Mouse (Mus musculus): ENCODE measurements around the gene Nt5c. TPM values are rescaled to one million over a fixed set of nuclear protein-coding genes. Genes with fewer than 3 reads are reported as not detected.

Nt5c gene
- polyA plus RNA-seq, 1 experiment, result 132 TPM

DNA sequence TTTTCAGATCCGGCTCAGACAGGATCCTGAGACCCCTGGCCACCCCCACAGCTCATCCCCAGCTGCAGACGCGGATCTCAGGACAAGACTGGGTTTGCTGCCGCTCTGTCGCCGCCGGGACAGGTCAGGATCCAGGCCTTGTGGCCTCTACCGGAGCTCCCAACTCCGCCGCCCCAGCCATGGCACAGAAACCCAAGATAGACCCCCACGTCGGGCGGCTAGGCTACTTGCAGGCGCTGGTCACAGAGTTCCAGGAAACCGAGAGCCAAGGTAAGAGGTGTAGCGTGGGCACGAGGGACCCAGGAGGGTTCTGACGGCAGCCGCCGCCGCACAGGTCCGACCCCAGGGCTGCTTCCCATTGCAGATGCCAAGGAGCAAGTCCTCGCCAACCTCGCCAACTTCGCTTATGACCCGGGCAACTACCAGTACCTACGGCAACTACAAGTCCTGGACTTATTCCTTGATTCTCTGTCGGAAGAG lies 15.9 kb downstream of the Nt5c start:
- H3K4me1 ChIP-seq (ENCODE audit: control insufficient read depth, insufficient read depth, insufficient read length, low read length), result peaks cover 12% of the 10 kb centered on the region; the same call in 1 of the 2 replicates
- H3K27me3 ChIP-seq (ENCODE audit: control insufficient read depth, insufficient read depth, low read length), result no peaks in the 10 kb centered on the region
- H3K4me3 ChIP-seq (ENCODE audit: low read depth, low read length), result peak overlapping the region; percentile 79
- H3K27ac ChIP-seq (ENCODE audit: insufficient read depth, low read depth, low read length), result peak overlapping the region; percentile 43
- peaks cover 31% of the 10 kb centered on the region for H3K36me3 ChIP-seq (ENCODE audit: control insufficient read depth, insufficient read depth, low read length)
- 2% methylated on average over 28 of the region's 28 CpGs for WGBS
- TF ChIP-seq CTCF (IDR thresholded peaks at IDR 0.05; ENCODE audit: extremely low read depth, insufficient read length, insufficient replicate concordance, low read depth, low read length), result no peak
- TF ChIP-seq POLR2A (IDR thresholded peaks at IDR 0.05; ENCODE audit: low read depth, low read length), result no peak

DNA sequence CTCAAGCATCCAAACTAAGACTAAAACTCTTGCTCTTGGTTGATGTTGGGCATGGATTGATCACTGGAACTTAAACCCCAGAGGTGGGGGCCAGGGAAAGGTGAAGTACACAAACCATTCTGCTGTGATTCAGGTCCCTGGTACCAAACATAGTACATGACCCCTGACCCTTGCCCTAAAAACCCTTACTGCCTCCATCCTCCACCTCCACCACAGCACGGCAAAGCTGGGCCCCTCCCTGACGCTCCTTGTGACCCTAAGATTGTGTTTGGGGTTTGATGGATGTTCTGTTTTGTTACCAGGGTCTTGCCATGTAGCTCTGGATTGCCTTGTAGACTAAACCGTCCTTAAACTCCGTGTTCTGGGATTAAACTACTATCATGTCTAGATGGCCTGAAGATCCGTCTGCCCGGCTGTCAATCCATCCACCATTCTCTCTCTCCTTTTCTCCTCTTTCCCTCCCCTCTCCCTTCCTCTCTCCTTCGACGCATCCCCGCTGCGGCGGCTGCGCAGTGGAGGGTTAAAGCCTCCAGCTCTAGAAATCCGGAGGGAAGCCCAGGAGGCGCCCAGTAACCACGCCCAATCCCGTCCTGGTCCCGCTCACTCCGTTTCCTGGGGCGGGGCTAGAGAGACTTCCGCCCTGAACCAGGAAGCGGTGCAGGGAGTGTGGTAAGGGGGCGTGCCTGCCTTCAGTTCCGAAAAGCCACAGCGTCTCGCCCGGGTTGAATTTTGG lies 16.5 kb downstream of the Nt5c start, which contains the start of gene Armc7:
Gene Armc7, plus strand, starts transcription at position 643 of the 733 bp plus-strand sequence.
- 2% methylated on average over 26 of the region's 26 CpGs for WGBS
- Histone ChIP-seq H3K4me1 (ENCODE audit: control insufficient read depth, insufficient read depth, insufficient read length, low read length) (peaks cover 12% of the 10 kb centered on the region; the same call in 1 of the 2 replicates), H3K4me3 (ENCODE audit: low read depth, low read length) (peak within 1 kb of the TSS; percentile 79), H3K27me3 (ENCODE audit: control insufficient read depth, insufficient read depth, low read length) (no peaks in the 10 kb centered on the region), H3K36me3 (ENCODE audit: control insufficient read depth, insufficient read depth, low read length) (peaks cover 32% of the 10 kb centered on the region), H3K27ac (ENCODE audit: insufficient read depth, low read depth, low read length) (peak within 1 kb of the TSS; percentile 56)
- TF ChIP-seq CTCF (IDR thresholded peaks at IDR 0.05; ENCODE audit: extremely low read depth, insufficient read length, insufficient replicate concordance, low read depth, low read length) (no peak), POLR2A (IDR thresholded peaks at IDR 0.05; ENCODE audit: low read depth, low read length) (0 out of 2 replicates have a peak, but pooled peaks have one; percentile 51)

DNA sequence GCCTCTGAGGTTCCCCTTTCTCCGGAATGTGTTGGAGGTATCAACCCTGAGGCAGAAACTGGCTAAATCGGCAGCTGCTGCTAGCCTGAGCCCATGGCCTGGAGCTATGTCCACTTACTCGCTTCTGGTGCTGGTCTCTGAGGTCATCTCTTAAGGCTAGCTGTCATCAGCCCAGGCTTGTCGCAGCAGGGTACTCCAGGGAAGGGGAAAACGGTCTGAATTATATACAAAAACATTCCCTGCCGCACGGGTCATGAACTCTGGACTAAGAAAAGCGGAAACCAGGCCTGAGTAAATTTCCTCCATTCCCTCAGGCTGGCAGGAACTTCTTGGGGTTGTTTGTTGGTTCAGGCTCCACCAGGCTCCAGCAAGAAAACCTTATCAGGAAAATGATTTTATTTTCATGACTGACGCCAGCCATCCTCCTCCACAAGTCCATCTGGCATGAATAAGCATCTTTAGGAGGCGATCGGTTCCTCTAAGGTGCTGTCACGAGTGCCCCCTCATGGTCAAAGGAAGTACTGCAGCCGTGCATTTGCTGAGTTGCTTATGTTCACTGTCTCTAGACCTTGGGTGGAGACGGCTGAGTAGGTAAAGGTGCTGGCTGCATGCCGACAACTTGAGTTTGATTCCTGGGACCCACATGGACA lies 17.9 kb downstream of the Nt5c start:
- 9% methylated on average over 15 of the region's 15 CpGs for WGBS
- peak overlapping the region; percentile 66 for H3K27ac ChIP-seq (ENCODE audit: insufficient read depth, low read depth, low read length)
- peaks cover 39% of the 10 kb centered on the region for H3K36me3 ChIP-seq (ENCODE audit: control insufficient read depth, insufficient read depth, low read length)
- H3K27me3 ChIP-seq (ENCODE audit: control insufficient read depth, insufficient read depth, low read length), result no peaks in the 10 kb centered on the region
- peak overlapping the region; percentile 4; the same call in 1 of the 2 replicates for H3K4me3 ChIP-seq (ENCODE audit: low read depth, low read length)
- TF ChIP-seq POLR2A (IDR thresholded peaks at IDR 0.05; ENCODE audit: low read depth, low read length), result no peak
- TF ChIP-seq CTCF (IDR thresholded peaks at IDR 0.05; ENCODE audit: extremely low read depth, insufficient read length, insufficient replicate concordance, low read depth, low read length), result peak; percentile 89; the same call in 1 of the 2 replicates
- H3K4me1 ChIP-seq (ENCODE audit: control insufficient read depth, insufficient read depth, insufficient read length, low read length), result peaks cover 12% of the 10 kb centered on the region; the same call in 1 of the 2 replicates

DNA sequence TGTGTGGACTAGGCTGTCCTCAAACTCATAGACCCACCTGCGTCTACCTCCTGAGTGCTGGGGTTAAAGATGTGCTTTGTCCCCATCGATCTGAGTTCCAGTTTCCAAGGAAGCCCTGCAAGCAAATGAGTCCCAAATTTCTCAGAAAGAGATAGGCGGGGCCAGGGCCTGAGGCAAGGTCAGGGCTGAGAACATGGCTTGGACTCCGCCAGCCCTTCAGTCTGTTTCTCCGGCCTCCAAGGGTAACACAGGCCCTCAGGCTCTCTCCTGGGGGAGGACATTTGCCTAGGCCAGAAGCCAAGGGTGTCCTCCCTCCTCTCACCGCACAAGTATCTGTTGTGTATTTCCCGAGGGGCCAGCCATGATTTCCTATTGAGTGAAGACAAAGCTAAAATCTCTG lies 19.5 kb downstream of the Nt5c start:
- Histone ChIP-seq H3K27me3 (ENCODE audit: control insufficient read depth, insufficient read depth, low read length) (no peaks in the 10 kb centered on the region), H3K36me3 (ENCODE audit: control insufficient read depth, insufficient read depth, low read length) (peaks cover 44% of the 10 kb centered on the region), H3K4me3 (ENCODE audit: low read depth, low read length) (no peak overlapping the region), H3K4me1 (ENCODE audit: control insufficient read depth, insufficient read depth, insufficient read length, low read length) (peaks cover 12% of the 10 kb centered on the region; the same call in 1 of the 2 replicates), H3K27ac (ENCODE audit: insufficient read depth, low read depth, low read length) (no peak overlapping the region)
- WGBS, result 82% methylated on average over 7 of the region's 7 CpGs
- TF ChIP-seq CTCF (IDR thresholded peaks at IDR 0.05; ENCODE audit: extremely low read depth, insufficient read length, insufficient replicate concordance, low read depth, low read length), result no peak

DNA sequence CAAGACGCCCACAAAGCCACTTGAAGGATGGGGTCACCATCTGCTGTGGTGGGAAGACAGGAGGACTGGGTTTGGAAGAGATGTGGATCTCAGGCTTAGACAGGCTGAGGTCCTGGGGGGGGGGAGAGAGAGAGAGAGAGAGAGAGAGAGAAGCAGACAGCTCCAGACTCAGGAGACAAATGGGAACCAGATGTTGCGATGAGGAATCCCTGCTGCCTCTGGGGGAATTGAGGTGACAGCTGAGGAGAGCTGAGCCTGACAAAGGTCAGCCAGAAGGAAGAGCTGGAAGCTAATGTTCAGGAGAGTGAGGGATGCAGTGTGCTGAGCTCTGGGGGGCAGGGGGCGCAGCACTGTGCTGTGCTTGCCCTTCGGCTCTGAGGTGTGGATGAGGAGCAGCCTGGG lies 24.4 kb downstream of the Nt5c start:
- Histone ChIP-seq H3K36me3 (ENCODE audit: control insufficient read depth, insufficient read depth, low read length) (peaks cover 50% of the 10 kb centered on the region), H3K4me1 (ENCODE audit: control insufficient read depth, insufficient read depth, insufficient read length, low read length) (peaks cover 8% of the 10 kb centered on the region; the same call in 1 of the 2 replicates), H3K27ac (ENCODE audit: insufficient read depth, low read depth, low read length) (no peak overlapping the region), H3K27me3 (ENCODE audit: control insufficient read depth, insufficient read depth, low read length) (no peaks in the 10 kb centered on the region), H3K4me3 (ENCODE audit: low read depth, low read length) (no peak overlapping the region)
- TF ChIP-seq CTCF (IDR thresholded peaks at IDR 0.05; ENCODE audit: extremely low read depth, insufficient read length, insufficient replicate concordance, low read depth, low read length) (no peak), POLR2A (IDR thresholded peaks at IDR 0.05; ENCODE audit: low read depth, low read length) (no peak)
- 79% methylated on average over 4 of the region's 4 CpGs for WGBS

DNA sequence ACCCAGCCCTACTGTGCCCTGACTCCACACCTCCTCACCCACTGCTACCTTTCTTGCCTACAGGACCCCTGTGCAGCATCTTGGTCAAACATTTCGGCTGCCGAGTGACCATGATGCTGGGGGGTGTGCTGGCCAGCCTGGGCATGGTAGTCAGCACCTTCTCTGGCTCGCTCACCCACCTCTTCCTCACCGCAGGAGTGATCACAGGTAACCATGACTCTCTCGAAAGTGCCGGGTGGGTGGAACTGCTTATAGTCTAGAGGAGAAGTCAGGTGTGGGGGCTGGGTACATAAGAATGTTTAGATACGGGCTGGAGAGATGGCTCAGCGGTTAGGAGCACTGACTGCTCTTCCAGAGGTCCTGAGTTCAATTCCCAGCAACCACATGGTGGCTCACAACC lies 26.8 kb downstream of the Nt5c start:
- H3K4me1 ChIP-seq (ENCODE audit: control insufficient read depth, insufficient read depth, insufficient read length, low read length), result peaks cover 10% of the 10 kb centered on the region
- H3K36me3 ChIP-seq (ENCODE audit: control insufficient read depth, insufficient read depth, low read length), result peaks cover 36% of the 10 kb centered on the region
- peak overlapping the region; percentile 52 for H3K4me3 ChIP-seq (ENCODE audit: low read depth, low read length)
- no peak overlapping the region for H3K27ac ChIP-seq (ENCODE audit: insufficient read depth, low read depth, low read length)
- 88% methylated on average over 8 of the region's 8 CpGs for WGBS
- H3K27me3 ChIP-seq (ENCODE audit: control insufficient read depth, insufficient read depth, low read length), result no peaks in the 10 kb centered on the region
- TF ChIP-seq POLR2A (IDR thresholded peaks at IDR 0.05; ENCODE audit: low read depth, low read length) (no peak), CTCF (IDR thresholded peaks at IDR 0.05; ENCODE audit: extremely low read depth, insufficient read length, insufficient replicate concordance, low read depth, low read length) (no peak)

DNA sequence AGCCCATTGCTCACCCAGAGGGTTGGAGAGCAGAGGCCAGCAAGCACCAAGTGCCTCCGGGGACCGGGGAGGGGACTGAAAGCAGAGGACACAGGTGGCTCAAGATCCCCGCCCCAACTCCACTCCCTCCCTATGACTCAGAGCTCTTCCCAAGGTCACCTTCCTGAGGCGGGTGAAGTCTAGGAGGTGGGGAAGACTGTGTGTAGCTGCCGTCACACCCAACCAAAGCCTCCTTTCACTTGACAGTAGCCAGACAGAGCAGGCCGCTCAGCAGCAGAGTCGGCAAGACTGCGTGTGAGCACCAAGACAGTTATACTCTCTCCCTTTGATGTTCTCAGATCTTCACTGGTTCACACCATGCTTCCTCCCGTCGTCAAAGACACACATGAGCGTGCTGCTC lies 28.3 kb downstream of the Nt5c start:
- TF ChIP-seq CTCF (IDR thresholded peaks at IDR 0.05; ENCODE audit: extremely low read depth, insufficient read length, insufficient replicate concordance, low read depth, low read length) (no peak), POLR2A (IDR thresholded peaks at IDR 0.05; ENCODE audit: low read depth, low read length) (peak; percentile 94)
- peak overlapping the region; percentile 97 for H3K27ac ChIP-seq (ENCODE audit: insufficient read depth, low read depth, low read length)
- peaks cover 16% of the 10 kb centered on the region for H3K4me1 ChIP-seq (ENCODE audit: control insufficient read depth, insufficient read depth, insufficient read length, low read length)
- peaks cover 23% of the 10 kb centered on the region for H3K36me3 ChIP-seq (ENCODE audit: control insufficient read depth, insufficient read depth, low read length)
- H3K27me3 ChIP-seq (ENCODE audit: control insufficient read depth, insufficient read depth, low read length), result no peaks in the 10 kb centered on the region
- WGBS, result 20% methylated on average over 11 of the region's 11 CpGs
- peak overlapping the region; percentile 77 for H3K4me3 ChIP-seq (ENCODE audit: low read depth, low read length)
